Mouse (Mus musculus) cerebellum, postnatal 36 days (tissue): Measurements from ENCODE around the gene Ces1e.
A peak's percentile ranks its signal among the peaks of the same experiment; 100 is the strongest.

Source experiments
- DNase-seq, 2 experiments: peaks; one replicate each; pipeline ENCODE4 v3.0.0; 2021 to 2022; ENCODE audit warnings: mixed read lengths in 2 of 2

Ces1e gene

DNA sequence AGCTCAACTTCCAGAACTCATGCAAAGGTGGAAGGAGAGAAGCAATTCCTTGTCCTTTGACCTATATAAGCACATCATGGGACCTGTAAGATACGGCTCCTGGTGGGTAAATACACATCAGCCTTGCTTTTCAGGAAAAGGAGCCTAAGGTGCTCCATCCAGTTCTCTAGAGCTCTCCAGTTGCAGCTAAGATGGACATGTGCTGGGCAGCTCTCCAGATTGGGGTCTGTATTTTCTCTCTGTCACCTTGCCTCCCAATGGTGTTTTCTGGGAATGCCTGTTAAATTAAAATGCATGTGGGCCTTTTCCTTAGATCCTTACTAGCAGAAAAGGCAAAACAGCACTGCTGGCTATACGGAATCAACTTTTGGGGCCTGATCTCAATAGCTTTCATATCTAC is 54.9 kb downstream of the Ces1e start:
- DNase-seq: no peak

DNA sequence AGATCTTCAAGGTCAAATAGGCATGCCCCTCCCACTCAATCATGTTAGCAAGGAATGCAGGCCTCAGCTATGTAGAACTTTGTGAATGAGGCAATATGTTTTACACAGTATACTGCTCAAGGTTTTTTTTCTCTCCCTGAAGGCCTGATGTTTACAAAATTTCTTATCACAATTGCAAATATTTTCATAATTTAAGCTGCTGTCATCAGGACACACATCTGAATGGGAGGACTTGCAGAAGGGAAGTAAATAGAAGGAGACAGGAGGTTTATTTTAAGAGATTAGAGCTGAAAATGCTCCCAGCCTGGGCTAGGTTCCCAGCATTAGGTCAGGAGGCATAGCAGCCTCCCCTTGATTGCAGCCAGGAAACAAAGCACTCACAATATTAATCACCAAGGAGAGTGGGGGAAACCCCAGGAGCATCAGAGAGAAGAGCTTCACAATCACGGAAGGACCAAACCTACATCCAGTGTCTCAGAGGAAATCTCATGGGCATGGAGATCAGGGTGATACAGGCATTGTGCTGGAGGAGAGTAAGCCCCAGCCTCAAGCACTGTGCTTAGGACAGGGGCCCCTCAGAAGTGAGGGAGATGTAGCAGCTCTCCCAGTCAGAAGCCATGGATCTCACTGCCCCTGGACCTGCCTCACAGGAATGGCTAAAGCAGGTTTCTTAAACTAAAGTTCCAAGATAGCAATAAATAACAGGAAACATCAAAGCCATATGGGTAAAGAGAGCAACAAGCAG is 57.4 kb downstream of the Ces1e start:
- DNase-seq: no peak

DNA sequence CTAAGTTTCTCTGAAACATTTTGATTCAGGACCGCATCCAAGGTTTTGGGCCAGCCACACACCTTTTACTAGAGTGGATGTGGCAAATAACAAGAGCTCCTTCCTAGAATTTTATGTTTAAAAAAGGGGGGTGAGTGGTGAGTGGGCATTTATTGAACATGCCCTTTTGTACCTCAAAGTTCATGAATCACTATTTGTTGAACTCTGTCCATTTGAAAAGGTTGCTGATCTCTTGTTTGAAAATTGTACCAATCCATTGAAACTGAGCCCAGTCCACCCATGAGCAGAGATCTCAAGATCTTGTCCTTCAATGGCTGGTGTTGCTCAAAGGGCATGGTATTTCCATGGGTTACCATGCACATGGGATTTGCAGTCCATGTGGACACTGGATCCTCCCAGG is 66.1 kb downstream of the Ces1e start:
- no peak for DNase-seq

DNA sequence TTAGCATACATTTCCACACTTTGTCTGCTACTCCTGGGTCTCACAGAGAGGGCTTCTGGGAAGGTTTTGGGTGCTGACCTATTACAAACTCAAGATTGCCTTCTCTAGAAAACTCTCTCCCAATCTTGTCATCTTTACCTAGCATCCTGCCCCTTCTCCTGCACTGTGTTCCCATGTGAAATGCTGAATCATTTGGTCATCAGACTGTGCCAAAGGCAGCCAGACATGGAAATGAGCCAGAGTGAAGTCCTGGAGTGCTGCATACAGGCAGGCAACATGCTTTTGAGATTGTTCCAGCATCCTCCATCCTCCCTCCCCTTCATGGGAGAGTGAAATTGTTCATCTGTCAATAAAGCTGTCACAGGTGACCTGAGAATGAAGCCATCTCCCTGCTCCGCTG is 78.0 kb downstream of the Ces1e start:
- DNase-seq: peak in 1 of 2 experiments; percentile 2
